Mouse (Mus musculus) midbrain, embryonic 16.5 days (tissue): ENCODE data around the gene Gm49339. TPM values are rescaled to one million over a fixed set of nuclear protein-coding genes. Genes with fewer than 3 reads are reported as not detected.

Experiments
- polyA plus RNA-seq: library from polyadenylated mRNA; unstranded; fragments of >200 nt; fragmentation: Nextera tagmentation; extraction: Ambion mirVana; gene quantifications from 2 replicates; pipeline ENCODE4 v1.2.1, GENCODE M21; 2015

Gm49339 gene
- polyA plus RNA-seq, 1 experiment from 2014 or later, result not detected

Other genes starting within 250 kb of the Gm49339 start
- gene Lilr4b, start within 50 bp of the Gm49339 start, polyA plus RNA-seq, result 0.29 TPM in 1 of 2 replicates, not detected in the other
- 0.63 and 0.78 TPM in 2 replicates for gene Lilrb4a, start 10.3 kb downstream of the Gm49339 start, polyA plus RNA-seq
- gene Fam162b, start 109.9 kb downstream of the Gm49339 start, polyA plus RNA-seq, result 1.0 and 2.7 TPM in 2 replicates
- gene Gprc6a, start 150.8 kb downstream of the Gm49339 start, polyA plus RNA-seq, result 0.07 and 0.08 TPM in 2 replicates
- 0.08 TPM in 1 of 2 replicates, not detected in the other for gene Rfx6, start 197.1 kb downstream of the Gm49339 start, polyA plus RNA-seq